Mouse (Mus musculus) WW6 (cell line): ENCODE data around the gene Klk4.

ENCODE experiments used
- DNase-seq: peaks from one replicate; pipeline ENCODE4 v3.0.0-alpha.2; 2013; ENCODE audit warnings: low read depth, low spot score

The Klk4 gene

GRCm38 (mm10) chr7:43919559-43920451 lies 38.8 kb downstream of the Klk4 start:
- no peak for DNase-seq

GRCm38 (mm10) chr7:43920582-43920981 lies 39.6 kb downstream of the Klk4 start:
- no peak for DNase-seq

- DNase-seq, result no peak
Observed at GRCm38 (mm10) chr7:43921087-43921486, 40.1 kb downstream of the Klk4 start.

- DNase-seq, result no peak
Observed at GRCm38 (mm10) chr7:43921941-43922340, 41.0 kb downstream of the Klk4 start.

- peak; percentile 28 for DNase-seq
Observed at GRCm38 (mm10) chr7:43925985-43926384, 45.0 kb downstream of the Klk4 start.

- peak; percentile 24 for DNase-seq
Observed at GRCm38 (mm10) chr7:43928521-43928920, 47.6 kb downstream of the Klk4 start.

GRCm38 (mm10) chr7:43932337-43932736 lies 51.4 kb downstream of the Klk4 start:
- DNase-seq, result no peak

- DNase-seq, result no peak
Observed at GRCm38 (mm10) chr7:43933440-43933839, 52.5 kb downstream of the Klk4 start, which contains the start of gene Klk15. Gene Klk15 (plus strand): TSS chr7:43933740.

GRCm38 (mm10) chr7:43934747-43935146 lies 53.8 kb downstream of the Klk4 start:
- DNase-seq, result no peak
